Mouse (Mus musculus) liver, embryonic 16.5 days (tissue): ENCODE measurements around the gene Zdhhc19. TPM values are rescaled to one million over a fixed set of nuclear protein-coding genes. Genes with fewer than 3 reads are reported as not detected.
A peak's percentile ranks its signal among the peaks of the same experiment; 100 is the strongest.

Experiments
- ATAC-seq: fragments of 200-750 bp; cut with Nextera tagmentation; 2 replicates; pipeline ENCODE4 v1.8.0; 2017; ENCODE audit warnings: low read depth, mild to moderate bottlenecking, moderate number of reproducible peaks, moderate library complexity
- H3K27ac ChIP-seq: fragments of 300-500 bp; sonication (generic); 2 replicates; pipeline ENCODE4 v1.5.1; 2014; ENCODE audit warnings: mild to moderate bottlenecking, low read length
- H3K27me3 ChIP-seq: fragments of 300-500 bp; sonication (generic); 2 replicates; pipeline ENCODE4 v1.6.1; 2014; ENCODE audit warnings: low read depth, low read length, mixed read lengths; ENCODE audit not compliant: control insufficient read depth, insufficient read depth
- H3K36me3 ChIP-seq: fragments of 300-500 bp; sonication (generic); 2 replicates; pipeline ENCODE4 v1.6.1; 2014; ENCODE audit warnings: mild to moderate bottlenecking; ENCODE audit not compliant: control insufficient read depth, insufficient read depth
- H3K4me1 ChIP-seq: fragments of 300-500 bp; sonication (generic); 2 replicates; pipeline ENCODE4 v1.6.1; 2014; ENCODE audit warnings: low read depth, low read length, mixed read lengths; ENCODE audit not compliant: control insufficient read depth
- H3K4me2 ChIP-seq: fragments of 300-500 bp; sonication (generic); 2 replicates; pipeline ENCODE4 v1.6.1; 2014; ENCODE audit warnings: low read depth, low read length, mixed read lengths
- H3K4me3 ChIP-seq: fragments of 300-500 bp; sonication (generic); 2 replicates; pipeline ENCODE4 v1.5.1; 2014; ENCODE audit warnings: low read depth, mild to moderate bottlenecking, low read length
- H3K9ac ChIP-seq: fragments of 300-500 bp; sonication (generic); 2 replicates; pipeline ENCODE4 v1.6.1; 2014; ENCODE audit warnings: low read depth, low read length
- H3K9me3 ChIP-seq: fragments of 300-500 bp; sonication (generic); replicated peaks from 2 replicates; pipeline ENCODE4 v1.6.1; 2016; ENCODE audit warnings: low read length; ENCODE audit not compliant: control insufficient read depth
- WGBS: fragments of 180-500 bp; shearing (Covaris S2); extraction: QIAGEN DNeasy Blood & Tissue Kit; methylation state at CpG from one replicate; pipeline ENCODE4 v1.1.7; 2014; ENCODE audit not compliant: insufficient replicate concordance; 5-methylcytosine and 5-hydroxymethylcytosine counted together
- polyA plus RNA-seq: library from polyadenylated mRNA; unstranded; fragments of >200 nt; fragmentation: Nextera tagmentation; extraction: Ambion mirVana; gene quantifications from 2 replicates; pipeline ENCODE4 v1.2.1, GENCODE M21; 2015

Zdhhc19 gene
- polyA plus RNA-seq, 1 experiment from 2014 or later, result not detected

- no peaks in the 10 kb centered on the region for H3K27me3 ChIP-seq
- H3K36me3 ChIP-seq, result no peaks in the 10 kb centered on the region
- peaks cover 10% of the 10 kb centered on the region for H3K4me1 ChIP-seq
- no peak overlapping the region for H3K4me3 ChIP-seq
- H3K9ac ChIP-seq, result no peak overlapping the region
- WGBS, result 88% methylated on average over 1 of the region's 1 CpGs
- no peak overlapping the region for H3K27ac ChIP-seq
- no peak for ATAC-seq
- no peaks in the 10 kb centered on the region for H3K9me3 ChIP-seq
- H3K4me2 ChIP-seq, result no peak overlapping the region
Observed at GRCm38 (mm10) chr16:32599151-32599550, 103.1 kb downstream of the Zdhhc19 start.

- Histone ChIP-seq H3K27ac (no peak overlapping the region), H3K4me1 (peaks cover 7% of the 10 kb centered on the region), H3K27me3 (no peaks in the 10 kb centered on the region), H3K9ac (no peak overlapping the region), H3K4me3 (no peak overlapping the region), H3K4me2 (no peak overlapping the region), H3K36me3 (no peaks in the 10 kb centered on the region), H3K9me3 (no peaks in the 10 kb centered on the region)
- WGBS, result 79% methylated on average over 3 of the region's 3 CpGs
- ATAC-seq, result no peak
Observed at GRCm38 (mm10) chr16:32602193-32602685, 106.2 kb downstream of the Zdhhc19 start.

- peaks cover 13% of the 10 kb centered on the region for H3K4me1 ChIP-seq
- H3K27ac ChIP-seq, result peak overlapping the region; percentile 97
- no peaks in the 10 kb centered on the region for H3K9me3 ChIP-seq
- peak overlapping the region; percentile 54 for H3K9ac ChIP-seq
- H3K27me3 ChIP-seq, result no peaks in the 10 kb centered on the region
- peak overlapping the region; percentile 97 for H3K4me3 ChIP-seq
- 16% methylated on average over 7 of the region's 7 CpGs for WGBS
- ATAC-seq, result no peak
- peaks cover 5% of the 10 kb centered on the region for H3K36me3 ChIP-seq
- H3K4me2 ChIP-seq, result peak overlapping the region; percentile 70
Observed at GRCm38 (mm10) chr16:32607562-32608343, 111.7 kb downstream of the Zdhhc19 start.

GRCm38 (mm10) chr16:32608344-32608711, 112.3 kb downstream of the Zdhhc19 start:
- peak overlapping the region; percentile 97 for H3K27ac ChIP-seq
- H3K4me2 ChIP-seq, result peak overlapping the region; percentile 70
- peak overlapping the region; percentile 97 for H3K4me3 ChIP-seq
- peaks cover 11% of the 10 kb centered on the region for H3K36me3 ChIP-seq
- no peak for ATAC-seq
- no peaks in the 10 kb centered on the region for H3K9me3 ChIP-seq
- peaks cover 18% of the 10 kb centered on the region for H3K4me1 ChIP-seq
- peak overlapping the region; percentile 54 for H3K9ac ChIP-seq
- H3K27me3 ChIP-seq, result no peaks in the 10 kb centered on the region
- WGBS, result 3% methylated on average over 8 of the region's 8 CpGs

- no peaks in the 10 kb centered on the region for H3K9me3 ChIP-seq
- H3K36me3 ChIP-seq, result peaks cover 15% of the 10 kb centered on the region
- no peaks in the 10 kb centered on the region for H3K27me3 ChIP-seq
- peak within 1 kb of the TSS; percentile 97 for H3K27ac ChIP-seq
- H3K4me1 ChIP-seq, result peaks cover 22% of the 10 kb centered on the region
- peak; percentile 93 for ATAC-seq
- peak within 1 kb of the TSS; percentile 97 for H3K4me3 ChIP-seq
- peak within 1 kb of the TSS; percentile 70 for H3K4me2 ChIP-seq
- WGBS, result under 1% methylated on average over 72 of the region's 73 CpGs
- peak within 1 kb of the TSS; percentile 99 for H3K9ac ChIP-seq
Observed at GRCm38 (mm10) chr16:32608712-32609400, 112.8 kb downstream of the Zdhhc19 start, which contains the start of gene Tfrc. TSS of gene Tfrc (plus strand) at chr16:32608920.

- ATAC-seq, result no peak
- peaks cover 22% of the 10 kb centered on the region for H3K4me1 ChIP-seq
- H3K4me3 ChIP-seq, result peak overlapping the region; percentile 97
- no peaks in the 10 kb centered on the region for H3K27me3 ChIP-seq
- peak overlapping the region; percentile 99 for H3K9ac ChIP-seq
- H3K9me3 ChIP-seq, result no peaks in the 10 kb centered on the region
- peak overlapping the region; percentile 46 for H3K4me2 ChIP-seq
- H3K27ac ChIP-seq, result peak overlapping the region; percentile 97
- peaks cover 21% of the 10 kb centered on the region for H3K36me3 ChIP-seq
- WGBS, result 0% methylated on average over 14 of the region's 14 CpGs
Observed at GRCm38 (mm10) chr16:32609401-32609779, 113.3 kb downstream of the Zdhhc19 start.

GRCm38 (mm10) chr16:32610460-32611255, 114.6 kb downstream of the Zdhhc19 start:
- no peaks in the 10 kb centered on the region for H3K9me3 ChIP-seq
- H3K9ac ChIP-seq, result peak overlapping the region; percentile 99
- H3K27ac ChIP-seq, result peak overlapping the region; percentile 97
- peak overlapping the region; percentile 46 for H3K4me2 ChIP-seq
- WGBS, result 18% methylated on average over 5 of the region's 5 CpGs
- H3K36me3 ChIP-seq, result peaks cover 33% of the 10 kb centered on the region
- H3K27me3 ChIP-seq, result no peaks in the 10 kb centered on the region
- H3K4me3 ChIP-seq, result peak overlapping the region; percentile 97
- ATAC-seq, result peak; percentile 12; the same call in 1 of the 2 replicates
- H3K4me1 ChIP-seq, result peaks cover 26% of the 10 kb centered on the region
